Mouse (Mus musculus) mesoderm, embryonic 11.5 days (tissue): ENCODE data around the gene Robo1.

Experiments used
- DNase-seq: peaks from one replicate; pipeline ENCODE4 v3.0.0-alpha.2; 2012; ENCODE audit warnings: low read depth, low spot score

Gene Robo1

DNA sequence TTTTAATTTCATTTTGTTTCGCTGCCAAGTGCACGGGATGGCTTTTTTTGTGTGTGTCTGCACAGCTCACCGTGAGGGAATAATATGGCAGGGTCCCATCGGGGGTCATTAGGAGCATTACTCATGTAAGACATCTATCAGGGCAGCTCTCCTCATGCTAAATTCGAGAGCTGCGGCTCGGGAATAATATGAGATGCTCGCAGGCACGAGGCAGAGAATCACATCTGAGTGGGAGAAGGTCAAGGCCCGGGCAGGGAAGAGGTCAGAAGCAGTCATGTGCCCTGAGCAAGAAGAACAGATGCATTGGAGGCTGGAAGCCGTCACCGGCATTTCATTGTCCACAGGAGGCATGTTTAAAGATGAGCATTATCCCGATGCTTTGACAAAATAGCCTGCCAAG is 370.3 kb downstream of the Robo1 start:
- peak; percentile 68 for DNase-seq

DNA sequence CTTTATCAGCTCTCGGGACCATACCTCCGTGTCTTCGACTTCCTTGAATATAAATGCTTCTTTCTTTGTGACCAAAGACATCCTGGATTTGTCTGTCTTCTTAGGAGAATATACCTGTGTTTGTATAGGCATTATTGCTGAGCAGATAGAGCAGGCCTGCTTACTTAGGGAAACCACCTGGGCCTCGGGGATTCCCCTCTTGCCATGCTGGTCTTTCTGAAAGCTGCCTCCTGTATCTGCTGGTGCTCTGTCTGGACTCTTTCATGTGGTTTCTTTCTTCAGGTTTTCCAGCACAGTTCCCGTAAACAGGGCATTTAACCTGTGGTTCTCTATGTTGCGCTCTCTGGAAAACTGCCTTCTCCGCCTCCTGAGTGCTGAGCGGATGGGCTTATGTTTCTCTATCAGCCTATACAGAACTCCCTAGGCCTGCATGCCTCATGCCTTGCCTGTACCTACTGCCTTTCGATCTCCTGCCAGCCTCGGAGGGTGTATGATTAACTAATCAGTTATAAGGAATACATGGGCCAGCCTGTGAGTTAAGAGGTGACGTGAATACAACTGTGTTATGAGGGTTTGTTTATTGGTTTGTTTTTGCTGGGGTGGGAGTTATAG is 370.9 kb downstream of the Robo1 start:
- DNase-seq, result no peak

DNA sequence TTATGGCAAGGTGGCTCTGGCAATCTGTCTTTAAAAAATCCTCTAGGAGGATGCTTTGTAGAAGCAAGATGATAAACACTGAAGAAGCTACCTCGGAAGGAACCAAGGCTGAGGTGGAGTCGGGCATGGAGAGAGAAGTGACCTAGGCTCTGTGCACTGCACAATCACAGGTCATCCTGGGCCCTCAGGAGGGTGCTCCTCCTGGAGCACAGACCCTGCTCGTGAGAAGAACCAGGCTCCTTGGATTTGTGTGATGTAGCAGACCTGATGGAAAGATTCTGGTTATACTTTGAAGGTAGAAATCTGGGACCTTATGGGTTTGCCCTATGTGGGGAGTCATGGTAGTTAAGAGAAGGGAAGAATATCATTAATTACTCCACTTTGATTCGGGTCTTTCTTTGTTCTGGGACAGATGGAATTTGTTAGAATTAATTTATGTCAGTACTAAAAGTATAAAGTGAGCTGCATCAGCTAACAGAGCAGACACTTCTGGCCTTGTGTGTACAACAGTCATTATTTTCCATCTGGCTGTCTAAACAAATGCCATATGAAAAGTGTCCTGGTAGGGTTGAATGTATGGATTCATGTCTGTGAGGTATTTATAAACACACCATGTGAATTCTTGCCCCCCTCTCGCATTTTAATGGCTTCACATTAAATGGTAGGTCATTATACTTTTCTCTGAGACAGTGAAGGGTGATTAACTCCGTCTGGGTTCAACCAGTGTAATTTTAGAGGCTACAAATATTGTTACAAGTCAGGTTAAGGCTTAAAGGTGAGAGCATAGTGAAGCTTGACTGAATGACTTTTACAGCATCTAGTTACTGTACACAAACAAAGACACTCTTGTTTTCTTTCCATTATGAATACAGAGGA is 377.7 kb downstream of the Robo1 start:
- DNase-seq, result no peak

DNA sequence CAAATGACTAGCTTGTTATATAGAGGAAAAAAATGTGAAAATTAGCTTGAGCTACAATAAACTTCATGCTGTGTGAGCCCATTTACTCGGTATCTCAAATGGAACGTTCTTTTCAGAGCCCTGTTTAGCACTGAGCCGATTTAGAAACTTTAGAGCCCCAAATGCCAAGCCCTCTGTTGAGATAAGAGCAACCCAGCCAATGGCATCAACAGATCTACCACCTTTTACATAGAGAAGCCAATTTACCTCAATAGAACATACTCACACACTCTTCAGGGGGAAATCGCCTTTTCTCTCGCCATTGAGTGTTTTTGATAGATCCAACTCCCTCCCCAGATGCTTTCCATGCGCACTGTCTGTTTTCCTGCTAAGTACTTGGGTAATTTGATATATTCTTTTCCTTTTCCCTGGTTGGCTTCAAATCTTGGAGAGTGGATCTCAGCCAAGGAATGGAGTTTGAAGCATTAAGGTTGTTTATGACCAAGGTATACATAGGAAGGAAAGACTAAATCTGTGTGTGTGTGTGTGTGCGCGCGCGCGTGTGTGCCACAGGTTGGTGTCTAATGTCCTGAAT is 378.5 kb downstream of the Robo1 start:
- DNase-seq, result peak; percentile 68

DNA sequence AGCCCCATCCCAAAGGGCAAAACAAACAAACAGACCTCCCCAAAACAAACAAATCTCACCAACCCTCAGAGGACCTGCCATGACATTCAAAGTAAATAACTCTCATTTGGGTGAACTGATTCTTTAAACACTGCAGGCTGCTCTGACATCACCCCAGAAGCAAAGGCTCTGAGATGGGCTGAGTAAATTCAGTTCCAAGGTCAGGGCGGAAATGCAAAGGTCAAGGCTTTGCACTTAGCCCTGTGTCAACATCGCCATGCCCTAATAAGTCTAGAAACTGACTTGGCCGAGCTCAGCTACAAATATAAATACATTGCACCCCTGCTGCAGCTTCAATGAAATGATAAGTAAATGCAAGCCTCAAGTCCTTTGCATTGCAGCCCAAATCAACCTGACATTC is 379.5 kb downstream of the Robo1 start:
- DNase-seq, result no peak

GRCm38 (mm10) chr16:72688185-72688681 is 380.1 kb downstream of the Robo1 start:
- DNase-seq, result no peak

GRCm38 (mm10) chr16:72691909-72692308 is 383.8 kb downstream of the Robo1 start:
- no peak for DNase-seq

DNA sequence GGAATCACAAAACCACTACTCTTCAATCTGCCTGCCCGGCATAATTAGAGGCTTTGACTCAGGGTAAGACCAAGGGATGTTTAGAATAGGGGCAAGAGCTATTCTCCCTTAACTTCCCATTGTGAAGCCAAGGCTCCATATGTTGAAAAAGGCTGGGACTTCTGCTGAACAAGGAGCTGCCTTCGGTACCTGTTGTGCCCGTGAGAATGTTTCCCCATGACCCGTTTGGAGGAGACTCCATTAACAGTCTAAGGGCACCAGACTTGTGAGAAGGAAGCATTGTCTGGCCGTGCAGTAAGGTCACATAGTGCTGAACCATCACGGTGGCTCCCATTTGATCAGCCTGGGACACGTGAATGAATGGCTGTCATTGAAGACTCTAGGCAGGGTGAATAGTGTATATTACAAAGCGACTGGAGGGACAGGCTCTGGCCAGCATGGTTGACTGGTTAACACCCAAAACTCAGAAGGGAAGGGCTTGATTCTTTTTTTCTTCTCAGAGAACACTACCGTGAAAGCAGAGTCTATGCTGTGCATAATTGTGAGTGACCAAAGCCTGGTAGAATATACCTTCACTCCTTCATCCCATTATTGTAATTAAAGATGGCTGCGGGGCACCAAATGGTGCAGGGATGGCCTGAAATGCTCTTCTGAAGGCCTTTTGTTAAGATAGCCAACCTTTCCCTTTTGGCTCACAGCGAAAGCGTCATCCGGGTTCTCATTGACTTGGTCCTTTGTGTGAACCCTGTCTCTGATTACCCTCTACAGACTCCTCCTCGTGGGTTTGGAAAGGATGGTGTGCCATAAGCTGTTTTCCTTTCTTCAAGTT is 385.6 kb downstream of the Robo1 start:
- DNase-seq, result peak; percentile 64

DNA sequence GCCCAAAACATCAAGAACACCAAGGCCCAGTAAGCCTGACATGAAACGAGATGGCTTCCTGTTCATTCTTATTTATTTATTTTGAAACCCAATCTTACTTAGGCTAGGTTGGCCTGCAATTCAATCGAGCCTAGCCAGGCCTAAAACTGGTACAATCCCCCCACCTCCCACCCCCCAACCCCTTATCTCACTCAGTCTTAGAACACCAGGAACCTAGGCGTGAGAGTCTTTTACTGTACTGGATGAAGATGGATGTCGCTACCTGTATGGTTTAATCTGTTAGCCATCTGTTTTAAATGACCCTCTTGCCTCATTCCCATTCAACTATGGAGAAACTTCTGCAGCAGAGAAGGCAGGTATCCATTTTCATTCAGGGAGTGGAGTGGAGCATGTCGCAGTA is 386.7 kb downstream of the Robo1 start:
- DNase-seq, result no peak

DNA sequence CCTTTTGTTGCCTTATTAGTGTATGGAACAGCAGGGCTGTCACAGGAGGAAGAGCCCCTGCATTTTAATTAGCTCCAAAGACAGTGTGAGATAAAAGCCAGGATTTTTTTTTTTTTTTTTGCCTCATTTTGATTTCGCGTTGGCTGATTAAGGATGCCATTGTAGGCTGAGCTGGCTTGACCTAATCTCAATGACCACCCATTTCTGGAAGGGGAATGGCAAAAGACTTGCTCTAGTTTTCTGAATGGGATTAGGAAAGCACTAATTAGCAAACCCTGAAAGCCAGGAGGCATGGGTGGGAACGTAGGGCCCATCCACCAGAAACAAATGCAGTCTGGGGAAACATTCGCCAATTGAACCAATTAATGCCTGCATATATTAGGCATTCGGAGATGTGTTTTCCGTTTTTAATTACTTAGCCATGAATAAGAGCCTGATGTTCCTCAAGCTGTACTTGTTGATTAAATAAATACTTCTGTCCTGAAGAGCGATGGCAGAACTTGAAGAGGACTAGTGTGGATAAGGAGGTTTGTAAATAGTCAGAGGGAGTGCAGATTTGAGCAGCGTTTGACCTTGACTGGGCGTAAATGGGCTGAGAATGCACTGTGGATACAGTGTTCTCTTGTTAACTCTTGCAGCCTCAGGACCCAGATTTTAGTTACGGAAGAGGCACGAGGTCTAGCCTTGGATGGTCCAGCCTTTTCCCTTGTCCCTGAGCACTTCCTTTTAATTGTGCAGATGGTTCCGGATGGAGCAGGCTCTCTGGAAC is 391.3 kb downstream of the Robo1 start:
- DNase-seq, result no peak

- no peak for DNase-seq
Observed at GRCm38 (mm10) chr16:72700297-72700696, 392.2 kb downstream of the Robo1 start.

- DNase-seq, result no peak
Observed at GRCm38 (mm10) chr16:72703486-72703885, 395.4 kb downstream of the Robo1 start.

DNA sequence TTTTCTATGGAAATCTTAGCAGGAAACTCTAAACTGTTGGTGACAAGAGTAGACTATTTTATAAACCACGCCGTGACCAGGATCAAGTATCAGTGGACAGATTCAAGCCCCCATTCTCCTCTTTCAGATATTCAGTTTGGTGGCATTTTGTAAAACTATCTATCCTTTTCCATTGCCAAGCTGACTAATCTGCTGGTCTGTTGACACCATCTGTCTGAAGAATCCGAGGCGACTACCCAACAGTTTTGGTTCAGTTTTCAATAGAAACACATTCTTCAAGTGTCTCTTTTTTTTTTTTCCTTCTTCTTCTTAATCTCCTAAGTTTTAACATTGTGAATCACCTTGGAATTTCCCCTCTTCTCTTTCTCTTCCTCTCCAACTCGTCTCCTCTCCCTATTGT is 397.7 kb downstream of the Robo1 start:
- no peak for DNase-seq

GRCm38 (mm10) chr16:72708526-72708925 is 400.4 kb downstream of the Robo1 start:
- DNase-seq, result no peak

- no peak for DNase-seq
Observed at GRCm38 (mm10) chr16:72717118-72717802, 409.2 kb downstream of the Robo1 start.

DNA sequence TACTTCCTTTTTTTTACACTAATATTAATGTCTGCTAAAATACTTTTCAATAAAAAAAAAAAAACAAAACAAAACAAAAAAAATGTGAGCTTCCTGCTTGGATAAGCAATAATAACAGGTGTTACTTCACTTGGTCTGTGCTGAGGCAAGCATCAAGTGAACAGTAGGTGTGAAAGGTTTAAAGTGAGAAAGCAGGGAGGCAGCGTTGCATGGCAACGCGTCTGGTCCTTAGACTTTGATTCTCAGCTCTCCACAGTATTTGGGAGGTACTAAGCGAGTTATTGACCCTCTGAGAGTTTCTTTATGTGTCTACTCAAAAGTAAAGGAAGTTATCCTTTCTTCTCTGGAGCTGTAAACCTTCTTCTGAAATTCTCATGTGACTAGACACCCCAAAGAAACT is 411.0 kb downstream of the Robo1 start:
- DNase-seq, result no peak

GRCm38 (mm10) chr16:72720979-72721378 is 412.9 kb downstream of the Robo1 start:
- DNase-seq, result no peak

GRCm38 (mm10) chr16:72721713-72722481 is 413.8 kb downstream of the Robo1 start:
- no peak for DNase-seq

- DNase-seq, result no peak
Observed at GRCm38 (mm10) chr16:72734234-72734633, 426.1 kb downstream of the Robo1 start.

DNA sequence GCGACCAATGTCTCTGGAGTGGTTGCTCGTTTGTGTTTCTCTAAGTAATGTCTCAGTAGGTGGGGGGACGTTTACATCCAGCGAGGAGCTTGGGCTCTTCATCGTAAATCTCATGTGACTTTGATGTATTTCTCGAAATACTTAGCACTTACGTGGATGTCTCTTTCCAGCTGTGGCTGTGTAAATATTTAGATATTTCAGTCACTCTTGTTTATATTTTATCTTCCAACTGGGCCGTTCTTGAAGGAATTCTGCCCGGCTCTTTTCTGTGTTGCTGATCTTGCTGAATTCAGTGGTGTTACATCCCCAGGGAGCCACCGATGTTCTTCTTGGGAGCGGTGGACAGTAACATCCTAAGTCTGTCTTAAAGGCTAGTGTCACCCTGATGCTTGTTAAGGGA is 427.1 kb downstream of the Robo1 start:
- DNase-seq, result peak; percentile 49
